Comparison of ENCODE assay signal across 8 mouse cellular contexts in genomic region chr5:138848102-138848501, GRCm38 (mm10). TPM values are rescaled to one million over a fixed set of nuclear protein-coding genes. Genes with fewer than 3 reads are reported as not detected.
A peak's percentile ranks its signal among the peaks of the same experiment; 100 is the strongest.
DNase-seq lines count a peak whose midpoint lies in the region; ATAC-seq and TF ChIP-seq lines count a peak whose summit lies in the region.

No protein-coding gene starts in this region.

- peak; percentile 91 for DNase-seq in adrenal gland, adult 2 months
- peak; percentile 91 for DNase-seq in embryo, embryonic 11 days
- DNase-seq in gastrocnemius, postnatal 36 days, result peak; percentile 82 to 92
- DNase-seq in left cerebral cortex, postnatal 25 days (ENCODE audit: low spot score in 2 of 2), result peak; percentile 93

- intact Hi-C loops in gastrocnemius, postnatal 36 days (cut with DNase I), result loop anchor here (2.0 kb wide), 2 partner anchors 237 to 331 kb away; no protein-coding TSS in a partner anchor
- intact Hi-C loops in left cerebral cortex, postnatal 25 days (cut with DNase I), result loop anchor here (1.0 to 5.0 kb wide), 3 partner anchors 237 to 331 kb away; no protein-coding TSS in a partner anchor

- no peak overlapping the region for H3K27ac ChIP-seq in intestine, embryonic 16.5 days (ENCODE audit: low read length)
- H3K27ac ChIP-seq in midbrain, embryonic 12.5 days (replicated peaks), result no peak overlapping the region
- no peak overlapping the region for H3K27ac ChIP-seq in small intestine, adult 2 months (ENCODE audit: insufficient read depth, low read depth, low read length)

- peaks cover 5% of the 10 kb centered on the region for H3K9me3 ChIP-seq in intestine, embryonic 16.5 days (ENCODE audit: control insufficient read depth, low read length)
- no peaks in the 10 kb centered on the region for H3K9me3 ChIP-seq in midbrain, embryonic 12.5 days

- WGBS in intestine, embryonic 16.5 days, result 8% methylated on average over 7 of the region's 7 CpGs
- WGBS in midbrain, embryonic 12.5 days, result 3% methylated on average over 7 of the region's 7 CpGs
- WGBS in small intestine, adult 2 months, result 9% methylated on average over 7 of the region's 7 CpGs

- no peak for TF ChIP-seq POLR2A in small intestine, adult 2 months (IDR thresholded peaks at IDR 0.05; ENCODE audit: low read depth, low read length)

- no peak overlapping the region for H3K4me2 ChIP-seq in intestine, embryonic 16.5 days (ENCODE audit: low read depth, low read length)
- peak overlapping the region; percentile 36 for H3K4me2 ChIP-seq in midbrain, embryonic 12.5 days (replicated peaks)

- no peak overlapping the region for H3K9ac ChIP-seq in intestine, embryonic 16.5 days (ENCODE audit: low read depth, low read length)
- H3K9ac ChIP-seq in midbrain, embryonic 12.5 days (replicated peaks), result no peak overlapping the region

- ATAC-seq in intestine, embryonic 16.5 days, result peak; percentile 36; the same call in 1 of the 2 replicates
- ATAC-seq in midbrain, embryonic 12.5 days (ENCODE audit: low FRiP score, low read depth), result peak; percentile 75
- ATAC-seq in inflammation-experienced regulatory T-cells, adult 6 months, result no peak

- H3K27me3 ChIP-seq in intestine, embryonic 16.5 days (replicated peaks; ENCODE audit: control insufficient read depth, insufficient read depth, low read length), result no peaks in the 10 kb centered on the region
- 0 out of 2 replicates have a peak, but pooled peaks cover 9% of the 10 kb centered on the region for H3K27me3 ChIP-seq in midbrain, embryonic 12.5 days
- no peaks in the 10 kb centered on the region for H3K27me3 ChIP-seq in small intestine, adult 2 months (ENCODE audit: control insufficient read depth, insufficient read depth, low read length)

- TF ChIP-seq CTCF in small intestine, adult 2 months (IDR thresholded peaks at IDR 0.05; ENCODE audit: extremely low read depth, insufficient read length, insufficient replicate concordance, low read depth, low read length), result peak; percentile 94

- H3K4me1 ChIP-seq in intestine, embryonic 16.5 days (ENCODE audit: control insufficient read depth, insufficient read depth, low read length), result peaks cover 10% of the 10 kb centered on the region
- 0 out of 2 replicates have a peak, but pooled peaks cover 5% of the 10 kb centered on the region for H3K4me1 ChIP-seq in midbrain, embryonic 12.5 days
- H3K4me1 ChIP-seq in small intestine, adult 2 months (ENCODE audit: control insufficient read depth, insufficient read depth, insufficient read length, low read length), result peaks cover 15% of the 10 kb centered on the region

- no peaks in the 10 kb centered on the region for H3K36me3 ChIP-seq in intestine, embryonic 16.5 days (ENCODE audit: control insufficient read depth, insufficient read depth, low read length)
- H3K36me3 ChIP-seq in midbrain, embryonic 12.5 days, result no peaks in the 10 kb centered on the region
- H3K36me3 ChIP-seq in small intestine, adult 2 months (ENCODE audit: control insufficient read depth, insufficient read depth, low read length), result no peaks in the 10 kb centered on the region

- H3K4me3 ChIP-seq in intestine, embryonic 16.5 days (ENCODE audit: low read length), result no peak overlapping the region
- H3K4me3 ChIP-seq in midbrain, embryonic 12.5 days, result no peak overlapping the region
- H3K4me3 ChIP-seq in small intestine, adult 2 months (ENCODE audit: low read depth, low read length), result no peak overlapping the region

RNA-seq across cellular contexts. Expression of gene Gm5294, which starts 28.2 kb away (rescaled TPM):
- total RNA-seq in adrenal gland, adult 2 months (2021), result not detected
- polyA plus RNA-seq in adrenal gland, adult 2 months (2012; rRNA removed), result 0.18 TPM in 1 of 2 replicates, not detected in the other
- not detected for total RNA-seq in gastrocnemius, postnatal 36 days (2021)
- polyA plus RNA-seq in intestine, embryonic 16.5 days (2015; fragmentation: Nextera tagmentation; extraction: Ambion mirVana), result not detected in 2 replicates
- total RNA-seq in left cerebral cortex, postnatal 25 days (2021), result not detected
- not detected in 2 replicates for polyA plus RNA-seq in midbrain, embryonic 12.5 days (2016; fragmentation: Nextera tagmentation; extraction: Ambion mirVana)
- 0.24 TPM in 1 of 2 replicates, not detected in the other for polyA plus RNA-seq in small intestine, adult 2 months (2012; rRNA removed)
- polyA plus RNA-seq in inflammation-experienced regulatory T-cells, adult 6 months (2017; shearing (Covaris generic)), result not detected
